Mouse (Mus musculus): Measurements from ENCODE around the gene Zfp454. TPM values are rescaled to one million over a fixed set of nuclear protein-coding genes. Genes with fewer than 3 reads are reported as not detected.

Gene Zfp454
- 2.8 and 3.2 TPM in 2 replicates for polyA plus RNA-seq (2021; fragmentation: Nextera tagmentation)
- long read RNA-seq, experiment 1, transcript Zfp454-201 (6 exons, 2,059 nt) = major isoform, 7 of 28 reads
- long read RNA-seq, experiment 1, partial matches to known transcripts = 3 of 28 reads
- long read RNA-seq, experiment 1, other reads (novel, unspliced or antisense) = 12 of 28 reads
- long read RNA-seq, experiment 2, partial matches to known transcripts = 0 of 3 reads
- long read RNA-seq, experiment 2, other reads (novel, unspliced or antisense) = 2 of 3 reads

GRCm38 (mm10) chr11:50887390-50888128 lies at the start of gene Zfp454:
Gene Zfp454, minus strand, starts transcription at chr11:50887651.

GRCm38 (mm10) chr11:50931451-50931866 lies 44.0 kb upstream of the Zfp454 start, which contains the start of gene Zfp354b:
Gene Zfp354b, minus strand, starts transcription at chr11:50931633.

GRCm38 (mm10) chr11:50915671-50916320 lies 28.3 kb upstream of the Zfp454 start, which contains the start of gene Zfp2:
Gene Zfp2, minus strand, starts transcription at chr11:50916165.

GRCm38 (mm10) chr11:50850177-50850735 lies 37.2 kb downstream of the Zfp454 start, which contains the start of gene Grm6:
Gene Grm6, plus strand, starts transcription at chr11:50850685.

GRCm38 (mm10) chr11:50841023-50841735 lies 46.3 kb downstream of the Zfp454 start, which contains the start of gene Zfp879:
Gene Zfp879, minus strand, starts transcription at chr11:50841552.

GRCm38 (mm10) chr11:50827010-50827953 lies 60.2 kb downstream of the Zfp454 start, which contains the start of gene Zfp354c:
Gene Zfp354c, minus strand, starts transcription at chr11:50827724.

Other genes starting within 250 kb of the Zfp454 start
- 8.1 and 9.9 TPM in 2 replicates for gene Zfp354c, start 59.9 kb downstream of the Zfp454 start, polyA plus RNA-seq (2021; fragmentation: Nextera tagmentation)
- 0.97 and 1.4 TPM in 2 replicates for gene Zfp879, start 46.1 kb downstream of the Zfp454 start, polyA plus RNA-seq (2021; fragmentation: Nextera tagmentation)
- not detected in 2 replicates for gene Grm6, start 37.0 kb downstream of the Zfp454 start, polyA plus RNA-seq (2021; fragmentation: Nextera tagmentation)
- gene Zfp2, start 28.5 kb upstream of the Zfp454 start, polyA plus RNA-seq (2021; fragmentation: Nextera tagmentation) = 14.9 and 18.5 TPM in 2 replicates
- 2.9 and 3.2 TPM in 2 replicates for gene Zfp354b, start 44.0 kb upstream of the Zfp454 start, polyA plus RNA-seq (2021; fragmentation: Nextera tagmentation)
- gene 4933414I15Rik, start 56.1 kb upstream of the Zfp454 start, polyA plus RNA-seq (2021; fragmentation: Nextera tagmentation) = not detected in 2 replicates
- not detected in 2 replicates for gene Prop1, start 66.1 kb upstream of the Zfp454 start, polyA plus RNA-seq (2021; fragmentation: Nextera tagmentation)
- not detected in 2 replicates for gene Olfr1378, start 78.9 kb upstream of the Zfp454 start, polyA plus RNA-seq (2021; fragmentation: Nextera tagmentation)
- gene Olfr1377, start 94.3 kb upstream of the Zfp454 start, polyA plus RNA-seq (2021; fragmentation: Nextera tagmentation) = not detected in 2 replicates
- gene Olfr51, start 115.9 kb upstream of the Zfp454 start, polyA plus RNA-seq (2021; fragmentation: Nextera tagmentation) = not detected in 2 replicates
- not detected in 2 replicates for gene Olfr54, start 126.6 kb upstream of the Zfp454 start, polyA plus RNA-seq (2021; fragmentation: Nextera tagmentation)
- not detected in 2 replicates for gene Olfr1375, start 160.5 kb upstream of the Zfp454 start, polyA plus RNA-seq (2021; fragmentation: Nextera tagmentation)
- gene Zfp354a, start 171.6 kb upstream of the Zfp454 start, polyA plus RNA-seq (2021; fragmentation: Nextera tagmentation) = 5.0 and 5.1 TPM in 2 replicates